Mouse (Mus musculus): Measurements from ENCODE around the gene Prr7. TPM values are rescaled to one million over a fixed set of nuclear protein-coding genes. Genes with fewer than 3 reads are reported as not detected.

Prr7 gene
- total and polyA plus RNA-seq, 3 experiments, result 0.60 to 1.2 (median 0.89) TPM

DNA sequence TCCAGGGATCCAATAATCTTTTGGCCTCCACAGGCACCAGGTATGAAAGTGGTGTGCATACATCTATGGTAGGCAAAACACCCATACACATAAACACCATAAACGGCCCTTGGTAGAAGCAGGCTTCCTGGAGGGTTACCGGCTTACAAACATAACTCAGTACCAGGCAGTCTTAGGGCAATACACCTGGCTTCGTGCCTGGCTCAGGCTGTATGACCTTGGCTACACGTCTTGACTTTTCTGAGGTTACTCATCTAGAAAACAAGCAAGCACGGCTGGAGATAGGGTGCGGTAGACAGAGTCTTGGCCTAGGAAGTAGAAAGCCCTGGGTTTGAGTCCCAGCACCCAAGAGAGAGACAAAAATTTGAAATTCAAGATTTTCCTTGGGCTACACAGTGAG is 32.6 kb downstream of the Prr7 start:
- Histone ChIP-seq H3K4me1 (ENCODE audit: control insufficient read depth in 1 of 2, insufficient read depth in 2 of 2) (no peaks in the 10 kb centered on the region), H3K27me3 (replicated peaks) (peaks cover 24% of the 10 kb centered on the region), H3K4me3 (replicated peaks in 1 of 3; ENCODE audit: low read depth in 2 of 3, low read length in 2 of 3, poor library complexity in 1 of 3) (no peak overlapping the region), H3K4me2 (ENCODE audit: insufficient read depth, low read depth, poor library complexity, severe bottlenecking) (no peak overlapping the region), H3K27ac (ENCODE audit: insufficient read depth, low read depth) (no peak overlapping the region), H3K79me2 (replicated peaks; ENCODE audit: control insufficient read depth, extremely low read depth, insufficient read depth, poor library complexity, severe bottlenecking) (no peaks in the 10 kb centered on the region), H3K9me3 (replicated peaks; ENCODE audit: low read length) (no peaks in the 10 kb centered on the region), H3K9ac (ENCODE audit: insufficient read depth, low read depth) (no peak overlapping the region), H3K36me3 (replicated peaks in 1 of 2; ENCODE audit: control insufficient read depth in 1 of 2, insufficient read depth in 1 of 2, low read length in 1 of 2) (peaks cover 4 to 48% of the 10 kb centered on the region in 2 experiments)
- no peak for TF ChIP-seq JUN (IDR thresholded peaks at IDR 0.05; ENCODE audit: insufficient read depth, low read depth, low read length)
- TF ChIP-seq UBTF (IDR thresholded peaks at IDR 0.05; ENCODE audit: low read depth, low read length), result no peak
- no peak for TF ChIP-seq ZKSCAN1 (IDR thresholded peaks at IDR 0.05; ENCODE audit: borderline replicate concordance, low read depth, low read length)
- no peak for TF ChIP-seq MEF2A (IDR thresholded peaks at IDR 0.05; ENCODE audit: borderline replicate concordance, low read depth, low read length)
- TF ChIP-seq RCOR1 (conservative IDR thresholded peaks at IDR 0.05; ENCODE audit: low read depth, low read length), result no peak
- TF ChIP-seq SMC3 (IDR thresholded peaks at IDR 0.05; ENCODE audit: low read depth, low read length), result no peak
- no peak for TF ChIP-seq ELF1 (IDR thresholded peaks at IDR 0.05; ENCODE audit: low read depth, low read length)
- no peak for TF ChIP-seq PAX5 (IDR thresholded peaks at IDR 0.05; ENCODE audit: low read length)
- no peak for TF ChIP-seq HCFC1 (IDR thresholded peaks at IDR 0.05; ENCODE audit: low read depth, low read length)
- no peak for TF ChIP-seq CHD2 (IDR thresholded peaks at IDR 0.05; ENCODE audit: low read length)
- no peak for TF ChIP-seq ZMIZ1 (IDR thresholded peaks at IDR 0.05; ENCODE audit: low read depth, low read length)
- TF ChIP-seq CHD1 (IDR thresholded peaks at IDR 0.05; ENCODE audit: low read depth, low read length), result no peak
- no peak for TF ChIP-seq MAFK (IDR thresholded peaks at IDR 0.05; ENCODE audit: insufficient replicate concordance, low read length)
- no peak for TF ChIP-seq GABPA (IDR thresholded peaks at IDR 0.05; ENCODE audit: insufficient replicate concordance, low read depth, low read length)
- no peak for TF ChIP-seq ZNF384 (IDR thresholded peaks at IDR 0.05; ENCODE audit: low read depth, low read length)
- TF ChIP-seq E2F4 (IDR thresholded peaks at IDR 0.05; ENCODE audit: insufficient replicate concordance, low read depth, low read length), result no peak
- dilution Hi-C loops (cut with MboI; ENCODE audit: extremely low pct_ligation_motif_present, extremely low pct_unique_long_range_greater_than_20kb, low sequenced_read_pairs) (no loop called here), in situ Hi-C loops (cut with MboI; ENCODE audit: low pct_ligation_motif_present, low pct_unique_long_range_greater_than_20kb, low sequenced_read_pairs) (no loop called here)
- no peak for DNase-seq (ENCODE audit: extremely low read depth)

DNA sequence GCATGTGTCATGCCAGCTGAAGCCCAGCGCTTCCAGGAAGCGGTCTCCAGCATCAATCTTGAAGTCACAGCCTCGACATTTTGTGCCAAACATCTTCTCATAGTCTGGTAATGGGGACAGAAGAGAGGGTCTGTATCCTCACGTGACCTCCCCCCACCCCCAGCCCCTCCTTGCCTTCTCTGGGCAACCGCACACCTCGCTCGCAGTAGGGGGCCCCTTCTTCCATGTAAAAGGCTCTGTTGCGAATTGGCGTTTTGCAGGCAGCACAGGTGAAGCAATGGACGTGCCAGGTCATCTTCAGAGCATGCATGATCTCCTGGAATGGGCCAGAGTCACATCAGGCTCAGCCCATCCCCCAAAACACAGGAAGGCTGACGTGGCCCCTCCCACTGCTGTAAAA is 34.8 kb downstream of the Prr7 start:
- in situ Hi-C loops (cut with MboI; ENCODE audit: low pct_ligation_motif_present, low pct_unique_long_range_greater_than_20kb, low sequenced_read_pairs), result no loop called here

More for the DNA sequence above, 34.8 kb downstream of the Prr7 start:
- H3K9me3 ChIP-seq (replicated peaks; ENCODE audit: low read length), result no peaks in the 10 kb centered on the region
- DNase-seq (ENCODE audit: extremely low read depth), result no peak
- H3K36me3 ChIP-seq (replicated peaks in 1 of 2; ENCODE audit: control insufficient read depth in 1 of 2, insufficient read depth in 1 of 2, low read length in 1 of 2), result peaks cover 8 to 68% of the 10 kb centered on the region in 2 experiments
- no peak overlapping the region for H3K9ac ChIP-seq (ENCODE audit: insufficient read depth, low read depth)
- no peaks in the 10 kb centered on the region for H3K4me1 ChIP-seq (ENCODE audit: control insufficient read depth in 1 of 2, insufficient read depth in 2 of 2)
- no peak overlapping the region for H3K4me3 ChIP-seq (replicated peaks in 1 of 3; ENCODE audit: low read depth in 2 of 3, low read length in 2 of 3, poor library complexity in 1 of 3)
- dilution Hi-C loops (cut with MboI; ENCODE audit: extremely low pct_ligation_motif_present, extremely low pct_unique_long_range_greater_than_20kb, low sequenced_read_pairs), result no loop called here
- peaks cover 6% of the 10 kb centered on the region for H3K27me3 ChIP-seq (replicated peaks)
- H3K79me2 ChIP-seq (replicated peaks; ENCODE audit: control insufficient read depth, extremely low read depth, insufficient read depth, poor library complexity, severe bottlenecking), result no peaks in the 10 kb centered on the region
- H3K4me2 ChIP-seq (ENCODE audit: insufficient read depth, low read depth, poor library complexity, severe bottlenecking), result no peak overlapping the region
- H3K27ac ChIP-seq (ENCODE audit: insufficient read depth, low read depth), result no peak overlapping the region
- TF ChIP-seq POLR2A (IDR thresholded peaks at IDR 0.05; ENCODE audit: low read depth, low read length) (no peak), RCOR1 (conservative IDR thresholded peaks at IDR 0.05; ENCODE audit: low read depth, low read length) (no peak), MEF2A (IDR thresholded peaks at IDR 0.05; ENCODE audit: borderline replicate concordance, low read depth, low read length) (no peak), PAX5 (IDR thresholded peaks at IDR 0.05; ENCODE audit: low read length) (no peak), CTCF (conservative IDR thresholded peaks at IDR 0.05 in 1 of 2, IDR thresholded peaks at IDR 0.05 in 1 of 2; ENCODE audit: low read depth in 2 of 2, low read length in 2 of 2) (no peak), NRF1 (IDR thresholded peaks at IDR 0.05; ENCODE audit: low read depth, low read length) (no peak), NELFE (IDR thresholded peaks at IDR 0.05; ENCODE audit: low read depth, low read length) (no peak), ZMIZ1 (IDR thresholded peaks at IDR 0.05; ENCODE audit: low read depth, low read length) (no peak), MAZ (IDR thresholded peaks at IDR 0.05; ENCODE audit: low read depth, low read length) (no peak)
